Mouse (Mus musculus): ENCODE measurements around the gene Hnrnpul2. TPM values are rescaled to one million over a fixed set of nuclear protein-coding genes. Genes with fewer than 3 reads are reported as not detected.
"Not testable (repeated sequence)": the region's sequence is repeated elsewhere in the genome, so short reads cannot be mapped to it uniquely, and the experiment has no call there.

The Hnrnpul2 gene
- polyA plus RNA-seq, 1 experiment from 2014 or later = 6.9 TPM

DNA sequence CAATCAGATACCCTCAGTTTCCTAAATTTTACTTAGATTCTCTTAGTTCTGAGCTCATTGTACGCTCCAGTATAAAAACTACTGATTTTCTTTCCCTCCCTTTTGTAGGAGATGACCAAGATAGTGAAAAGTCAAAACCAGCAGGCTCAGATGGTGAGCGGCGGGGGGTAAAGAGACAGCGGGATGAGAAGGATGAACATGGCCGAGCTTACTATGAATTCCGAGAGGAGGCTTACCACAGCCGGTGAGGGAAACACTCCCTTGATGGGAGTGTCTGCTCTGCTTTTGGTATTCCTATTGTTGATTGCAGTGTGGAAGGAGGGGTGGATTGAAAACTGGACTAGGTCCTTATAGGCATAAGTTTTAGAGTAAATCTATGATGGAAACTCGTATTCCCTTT is 2.9 kb downstream of the Hnrnpul2 start:
- H3K4me1 ChIP-seq (ENCODE audit: control insufficient read depth, insufficient read depth, low read length) = peaks cover 6% of the 10 kb centered on the region
- H3K4me2 ChIP-seq (ENCODE audit: low read depth, severe bottlenecking) = peak overlapping the region; percentile 63; the same call in 1 of the 2 replicates
- ATAC-seq (ENCODE audit: insufficient number of reproducible peaks, low FRiP score, low TSS enrichment, low read depth) = no peak
- no peaks in the 10 kb centered on the region for H3K27me3 ChIP-seq (ENCODE audit: control insufficient read depth, insufficient read depth, low read length)
- no peaks in the 10 kb centered on the region for H3K9me3 ChIP-seq (ENCODE audit: control insufficient read depth, low read length)
- DNase-seq (ENCODE audit: low spot score) = no peak
- no peak overlapping the region for H3K9ac ChIP-seq (ENCODE audit: low read length)
- 89% methylated on average over 8 of the region's 8 CpGs for WGBS
- peaks cover 17% of the 10 kb centered on the region for H3K36me3 ChIP-seq (ENCODE audit: control insufficient read depth, insufficient read depth, low read length)
- peak overlapping the region; percentile 5; the same call in 1 of the 2 replicates for H3K4me3 ChIP-seq (ENCODE audit: low read depth, low read length)
- no peak overlapping the region for H3K27ac ChIP-seq (replicated peaks; ENCODE audit: low read depth, low read length)

DNA sequence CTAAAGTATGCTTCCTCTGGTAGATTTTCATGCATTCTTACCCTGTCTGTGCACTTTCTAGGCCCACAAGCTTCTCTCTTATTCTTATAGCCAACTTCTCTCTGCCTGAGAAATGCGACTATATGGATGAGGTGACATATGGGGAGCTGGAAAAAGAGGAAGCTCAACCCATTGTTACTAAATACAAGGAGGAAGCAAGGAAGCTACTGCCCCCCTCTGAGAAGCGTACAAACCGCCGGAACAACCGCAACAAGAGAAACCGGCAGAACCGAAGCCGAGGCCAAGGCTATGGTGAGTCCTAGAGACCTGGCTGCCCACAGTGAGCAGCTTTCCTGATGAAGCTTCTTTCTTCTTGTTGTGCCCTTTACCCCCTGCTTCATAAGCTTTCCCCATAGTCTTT is 9.8 kb downstream of the Hnrnpul2 start, which contains the start of gene AC129217.1:
TSS of gene AC129217.1 (plus strand) at position 114 of the 400 bp plus-strand sequence.
- ATAC-seq (ENCODE audit: insufficient number of reproducible peaks, low FRiP score, low TSS enrichment, low read depth) (no peak), DNase-seq (ENCODE audit: low spot score) (no peak)
- Histone ChIP-seq H3K4me2 (ENCODE audit: low read depth, severe bottlenecking) (no peak within 1 kb of the TSS), H3K4me3 (ENCODE audit: low read depth, low read length) (no peak within 1 kb of the TSS), H3K9me3 (ENCODE audit: control insufficient read depth, low read length) (no peaks in the 10 kb centered on the region), H3K27me3 (ENCODE audit: control insufficient read depth, insufficient read depth, low read length) (no peaks in the 10 kb centered on the region), H3K9ac (ENCODE audit: low read length) (no peak within 1 kb of the TSS), H3K27ac (replicated peaks; ENCODE audit: low read depth, low read length) (no peak within 1 kb of the TSS), H3K36me3 (ENCODE audit: control insufficient read depth, insufficient read depth, low read length) (peaks cover 64% of the 10 kb centered on the region), H3K4me1 (ENCODE audit: control insufficient read depth, insufficient read depth, low read length) (no peaks in the 10 kb centered on the region)
- 91% methylated on average over 8 of the region's 8 CpGs for WGBS

DNA sequence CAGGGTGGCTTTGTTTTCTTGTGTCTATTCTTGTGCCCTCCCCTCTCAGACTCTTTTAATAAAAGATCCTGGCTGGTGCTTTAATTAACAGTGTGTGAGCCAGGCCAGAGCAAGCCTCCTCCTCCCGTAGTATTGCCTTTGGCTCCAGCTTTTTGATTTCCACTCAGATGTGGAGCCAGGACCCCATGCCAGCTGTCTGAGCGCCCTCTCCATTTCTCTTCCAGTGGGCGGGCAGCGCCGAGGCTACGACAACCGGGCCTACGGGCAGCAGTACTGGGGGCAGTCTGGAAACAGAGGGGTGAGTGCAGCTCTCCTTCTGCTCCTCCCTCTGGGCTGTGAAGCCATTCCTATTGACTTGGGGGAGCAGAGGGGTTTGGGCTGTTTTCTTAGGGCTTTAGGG is 10.9 kb downstream of the Hnrnpul2 start:
- Histone ChIP-seq H3K27me3 (ENCODE audit: control insufficient read depth, insufficient read depth, low read length) (no peaks in the 10 kb centered on the region), H3K4me2 (ENCODE audit: low read depth, severe bottlenecking) (no peak overlapping the region), H3K4me1 (ENCODE audit: control insufficient read depth, insufficient read depth, low read length) (no peaks in the 10 kb centered on the region), H3K4me3 (ENCODE audit: low read depth, low read length) (no peak overlapping the region), H3K9ac (ENCODE audit: low read length) (no peak overlapping the region), H3K27ac (replicated peaks; ENCODE audit: low read depth, low read length) (no peak overlapping the region), H3K9me3 (ENCODE audit: control insufficient read depth, low read length) (no peaks in the 10 kb centered on the region), H3K36me3 (ENCODE audit: control insufficient read depth, insufficient read depth, low read length) (peaks cover 63% of the 10 kb centered on the region)
- no peak for ATAC-seq (ENCODE audit: insufficient number of reproducible peaks, low FRiP score, low TSS enrichment, low read depth)
- 94% methylated on average over 8 of the region's 8 CpGs for WGBS
- DNase-seq (ENCODE audit: low spot score) = no peak

DNA sequence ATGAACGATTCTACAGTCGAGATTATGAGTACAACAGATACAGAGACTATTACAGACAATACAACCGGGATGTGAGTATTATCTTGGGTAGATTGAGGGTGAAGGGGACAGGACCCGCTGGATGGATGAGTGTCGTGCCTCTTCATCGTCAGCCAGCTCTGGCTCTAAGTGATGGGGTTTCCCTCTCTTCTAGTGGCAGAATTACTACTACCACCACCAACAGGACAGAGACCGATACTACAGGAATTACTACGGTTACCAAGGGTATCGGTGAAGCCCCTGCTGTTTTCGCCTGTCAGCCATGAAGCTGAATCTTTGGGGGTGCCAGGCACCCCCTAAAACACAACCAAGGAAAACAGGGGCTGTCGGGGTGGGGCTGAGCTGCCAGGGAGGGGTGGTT is 11.5 kb downstream of the Hnrnpul2 start:
- Histone ChIP-seq H3K27me3 (ENCODE audit: control insufficient read depth, insufficient read depth, low read length) (no peaks in the 10 kb centered on the region), H3K9me3 (ENCODE audit: control insufficient read depth, low read length) (no peaks in the 10 kb centered on the region), H3K4me1 (ENCODE audit: control insufficient read depth, insufficient read depth, low read length) (no peaks in the 10 kb centered on the region), H3K36me3 (ENCODE audit: control insufficient read depth, insufficient read depth, low read length) (peaks cover 64% of the 10 kb centered on the region), H3K27ac (replicated peaks; ENCODE audit: low read depth, low read length) (no peak overlapping the region), H3K4me2 (ENCODE audit: low read depth, severe bottlenecking) (no peak overlapping the region), H3K9ac (ENCODE audit: low read length) (no peak overlapping the region), H3K4me3 (ENCODE audit: low read depth, low read length) (no peak overlapping the region)
- ATAC-seq (ENCODE audit: insufficient number of reproducible peaks, low FRiP score, low TSS enrichment, low read depth) = no peak
- DNase-seq (ENCODE audit: low spot score) = no peak
- 89% methylated on average over 11 of the region's 11 CpGs for WGBS

DNA sequence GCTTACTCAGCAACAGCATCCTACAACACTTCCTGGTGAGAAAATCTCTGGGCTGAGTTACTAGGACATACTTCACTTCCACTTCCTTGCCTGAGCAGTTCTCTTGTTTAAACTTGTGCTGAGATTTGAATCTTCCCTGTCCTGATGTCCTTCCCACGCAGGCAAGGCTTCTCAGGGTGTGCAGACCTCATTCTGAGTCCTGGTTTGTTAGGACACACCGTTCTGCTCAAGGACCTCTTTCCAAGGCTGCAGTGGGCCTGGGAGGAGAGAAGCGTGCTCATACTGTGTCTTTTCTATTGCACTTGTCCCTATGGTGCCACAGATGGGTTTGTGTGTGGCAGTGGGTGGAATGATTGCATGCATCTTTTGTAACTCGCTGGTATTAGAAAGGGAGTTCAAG is 13.2 kb downstream of the Hnrnpul2 start:
- H3K27ac ChIP-seq (replicated peaks; ENCODE audit: low read depth, low read length) = no peak overlapping the region
- 91% methylated on average over 4 of the region's 4 CpGs for WGBS
- H3K4me2 ChIP-seq (ENCODE audit: low read depth, severe bottlenecking) = no peak overlapping the region
- no peak for ATAC-seq (ENCODE audit: insufficient number of reproducible peaks, low FRiP score, low TSS enrichment, low read depth)
- no peaks in the 10 kb centered on the region for H3K4me1 ChIP-seq (ENCODE audit: control insufficient read depth, insufficient read depth, low read length)
- no peak overlapping the region for H3K9ac ChIP-seq (ENCODE audit: low read length)
- DNase-seq (ENCODE audit: low spot score) = no peak
- H3K4me3 ChIP-seq (ENCODE audit: low read depth, low read length) = no peak overlapping the region
- peaks cover 55% of the 10 kb centered on the region for H3K36me3 ChIP-seq (ENCODE audit: control insufficient read depth, insufficient read depth, low read length)
- H3K9me3 ChIP-seq (ENCODE audit: control insufficient read depth, low read length) = no peaks in the 10 kb centered on the region
- no peaks in the 10 kb centered on the region for H3K27me3 ChIP-seq (ENCODE audit: control insufficient read depth, insufficient read depth, low read length)

DNA sequence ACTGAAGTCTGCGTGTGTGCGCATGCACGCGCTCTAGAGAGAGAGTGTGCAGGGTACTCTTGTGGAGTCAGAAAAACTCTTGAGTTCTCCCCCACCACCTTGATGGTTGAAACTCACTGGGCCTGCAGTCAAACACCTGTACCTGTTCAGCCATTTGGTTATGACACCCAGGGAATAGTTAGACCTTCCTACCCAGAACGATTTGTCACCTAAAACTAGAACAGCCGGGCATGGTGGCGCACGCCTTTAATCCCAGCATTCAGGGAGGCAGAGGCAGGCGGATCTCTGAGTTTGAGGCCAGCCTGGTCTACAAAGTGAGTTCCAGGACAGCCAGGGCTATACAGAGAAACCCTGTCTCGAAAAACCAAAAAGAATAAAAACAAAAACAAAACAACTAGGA is 16.5 kb downstream of the Hnrnpul2 start:
- 96% methylated on average over 10 of the region's 10 CpGs for whole genome bisulfite sequencing
- H3K9me3 ChIP-seq (ENCODE audit: control insufficient read depth, low read length); H3K27me3 ChIP-seq (ENCODE audit: control insufficient read depth, insufficient read depth, low read length); H3K4me2 ChIP-seq (ENCODE audit: low read depth, severe bottlenecking); H3K4me3 ChIP-seq (ENCODE audit: low read depth, low read length); H3K9ac ChIP-seq (ENCODE audit: low read length); ATAC-seq (ENCODE audit: insufficient number of reproducible peaks, low FRiP score, low TSS enrichment, low read depth); DNase-seq (ENCODE audit: low spot score); H3K27ac ChIP-seq (replicated peaks; ENCODE audit: low read depth, low read length): not testable (repeated sequence)
- Histone ChIP-seq H3K4me1 (ENCODE audit: control insufficient read depth, insufficient read depth, low read length) (peaks cover 20% of the 10 kb centered on the region; the same call in 1 of the 2 replicates), H3K36me3 (ENCODE audit: control insufficient read depth, insufficient read depth, low read length) (peaks cover 29% of the 10 kb centered on the region)

GRCm38 (mm10) chr19:8837251-8837791 is 17.5 kb downstream of the Hnrnpul2 start, which contains the start of gene Bscl2:
Bscl2 (plus strand) TSS chr19:8837467.
- peaks cover 21% of the 10 kb centered on the region for H3K36me3 ChIP-seq (ENCODE audit: control insufficient read depth, insufficient read depth, low read length)
- no peaks in the 10 kb centered on the region for H3K27me3 ChIP-seq (ENCODE audit: control insufficient read depth, insufficient read depth, low read length)
- peak within 1 kb of the TSS; percentile 95 for H3K27ac ChIP-seq (replicated peaks; ENCODE audit: low read depth, low read length)
- H3K4me3 ChIP-seq (ENCODE audit: low read depth, low read length) = peak within 1 kb of the TSS; percentile 49
- H3K9ac ChIP-seq (ENCODE audit: low read length) = peak within 1 kb of the TSS; percentile 77
- peak; percentile 89 for DNase-seq (ENCODE audit: low spot score)
- H3K4me2 ChIP-seq (ENCODE audit: low read depth, severe bottlenecking) = peak within 1 kb of the TSS; percentile 77
- peaks cover 20% of the 10 kb centered on the region; the same call in 1 of the 2 replicates for H3K4me1 ChIP-seq (ENCODE audit: control insufficient read depth, insufficient read depth, low read length)
- ATAC-seq (ENCODE audit: insufficient number of reproducible peaks, low FRiP score, low TSS enrichment, low read depth) = peak; percentile 86
- WGBS = 1% methylated on average over 38 of the region's 38 CpGs
- no peaks in the 10 kb centered on the region for H3K9me3 ChIP-seq (ENCODE audit: control insufficient read depth, low read length)

DNA sequence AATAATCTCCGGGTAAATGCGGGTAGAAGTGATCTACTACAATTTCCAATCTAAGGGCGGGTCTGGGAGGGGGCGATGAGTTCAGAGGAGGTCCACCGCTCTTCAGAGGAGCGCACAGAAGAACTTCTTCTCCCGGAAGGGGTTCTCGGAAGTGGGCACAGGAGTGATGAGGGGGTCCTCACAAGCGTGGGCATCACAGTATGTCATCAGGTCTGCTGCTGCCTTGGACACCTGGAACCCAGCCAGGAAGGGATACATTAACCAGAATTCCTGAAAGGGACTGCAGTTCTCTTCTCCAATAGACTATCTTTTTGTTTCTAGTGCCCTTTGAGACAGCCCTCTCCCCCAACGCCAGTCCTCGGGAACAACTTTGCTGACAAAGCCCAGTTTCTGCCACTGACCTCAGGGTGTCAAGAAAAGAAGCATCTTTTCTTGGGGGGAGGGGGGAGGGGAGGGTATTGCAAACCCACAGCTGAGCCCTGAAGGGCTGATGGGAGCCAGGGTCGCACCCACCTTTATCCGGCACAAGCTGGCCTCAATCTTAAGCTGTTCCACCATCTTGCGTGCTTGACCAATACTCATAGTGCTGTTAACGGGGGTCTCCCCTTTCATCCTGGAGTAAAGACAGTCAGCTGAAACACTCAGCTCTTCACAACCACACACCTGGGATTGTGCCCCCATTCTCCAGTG is 18.4 kb downstream of the Hnrnpul2 start:
- Histone ChIP-seq H3K4me1 (ENCODE audit: control insufficient read depth, insufficient read depth, low read length) (peaks cover 20% of the 10 kb centered on the region; the same call in 1 of the 2 replicates), H3K27me3 (ENCODE audit: control insufficient read depth, insufficient read depth, low read length) (no peaks in the 10 kb centered on the region), H3K4me2 (ENCODE audit: low read depth, severe bottlenecking) (peak overlapping the region; percentile 77), H3K9me3 (ENCODE audit: control insufficient read depth, low read length) (no peaks in the 10 kb centered on the region), H3K36me3 (ENCODE audit: control insufficient read depth, insufficient read depth, low read length) (peaks cover 14% of the 10 kb centered on the region), H3K27ac (replicated peaks; ENCODE audit: low read depth, low read length) (peak overlapping the region; percentile 95), H3K4me3 (ENCODE audit: low read depth, low read length) (peak overlapping the region; percentile 49), H3K9ac (ENCODE audit: low read length) (peak overlapping the region; percentile 77)
- no peak for ATAC-seq (ENCODE audit: insufficient number of reproducible peaks, low FRiP score, low TSS enrichment, low read depth)
- peak; percentile 56 for DNase-seq (ENCODE audit: low spot score)
- 25% methylated on average over 15 of the region's 15 CpGs for WGBS

All from limb, embryonic 11.5 days (tissue).